Mouse (Mus musculus): Measurements from ENCODE around the gene Ccl19. TPM values are rescaled to one million over a fixed set of nuclear protein-coding genes. Genes with fewer than 3 reads are reported as not detected.
"Not testable (repeated sequence)": the region's sequence is repeated elsewhere in the genome, so short reads cannot be mapped to it uniquely, and the experiment has no call there.

Gene Ccl19
- polyA plus RNA-seq (2014; fragmentation: Nextera tagmentation; extraction: Ambion mirVana): not detected in 2 replicates

DNA sequence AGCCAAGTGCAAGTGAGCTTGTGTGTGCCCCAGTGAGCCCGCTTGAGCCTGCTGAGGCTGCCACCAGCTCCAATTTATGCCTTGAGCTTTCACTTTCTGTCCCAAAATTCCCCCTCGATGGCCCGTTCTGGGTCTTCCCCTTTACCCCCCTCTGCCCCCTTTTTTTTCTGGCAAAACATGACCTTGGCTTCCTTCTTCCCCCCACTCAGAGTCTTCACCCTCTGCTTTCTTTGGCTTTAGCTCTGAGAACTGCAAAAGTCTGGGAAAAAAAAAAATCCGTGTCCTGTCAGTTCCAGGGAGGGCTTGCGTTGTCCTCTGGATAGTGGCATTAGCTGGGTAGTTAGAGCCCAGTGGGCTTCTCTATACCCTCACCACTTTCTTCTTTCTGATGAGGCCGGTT lies at the start of gene Ccl19:
TSS of gene Ccl19 (minus strand) at position 101 of the 400 bp plus-strand sequence.
- WGBS: no CpG with 5 or more reads among the region's 6 CpGs
- not testable (repeated sequence) for ATAC-seq (replicated peaks; ENCODE audit: low FRiP score, low TSS enrichment, low read depth); H3K9ac ChIP-seq (ENCODE audit: low read length)

DNA sequence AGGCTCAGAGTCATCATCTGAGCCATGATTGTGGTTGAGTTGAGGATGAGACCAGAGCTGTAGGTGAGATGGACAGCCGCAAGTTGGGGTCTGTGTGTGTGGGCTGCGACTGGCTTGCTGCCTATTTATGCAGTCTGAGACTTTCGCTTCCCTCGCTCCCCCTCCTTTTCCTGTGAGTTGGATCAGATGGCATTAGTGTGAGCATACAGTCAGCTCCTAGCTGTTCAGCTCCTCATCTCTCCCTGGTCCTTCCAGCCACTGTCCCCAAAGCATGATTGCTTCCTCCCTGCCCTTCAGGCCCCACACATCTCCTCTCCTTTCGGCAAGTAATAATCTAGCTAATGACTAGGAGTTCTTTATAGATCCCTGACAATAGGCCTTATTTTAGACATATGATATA lies 17.5 kb upstream of the Ccl19 start, which contains the start of gene Ccl21a:
TSS of gene Ccl21a (minus strand) at position 101 of the 400 bp plus-strand sequence.
- no CpG with 5 or more reads among the region's 5 CpGs for WGBS
- not testable (repeated sequence) for H3K4me2 ChIP-seq (ENCODE audit: low read length); H3K27ac ChIP-seq (ENCODE audit: low read depth); H3K27me3 ChIP-seq (replicated peaks; ENCODE audit: control insufficient read depth, insufficient read depth, low read length); DNase-seq (ENCODE audit: low spot score); H3K4me3 ChIP-seq (ENCODE audit: low read depth, low read length); H3K4me1 ChIP-seq (replicated peaks; ENCODE audit: control insufficient read depth, insufficient read depth, low read length); H3K9ac ChIP-seq (ENCODE audit: low read length); ATAC-seq (replicated peaks; ENCODE audit: low FRiP score, low TSS enrichment, low read depth); H3K36me3 ChIP-seq (ENCODE audit: control insufficient read depth, insufficient read depth, low read length); H3K9me3 ChIP-seq (ENCODE audit: control insufficient read depth, low read length)

More for the DNA sequence above, at the start of gene Ccl19:
- not testable (repeated sequence) for DNase-seq (ENCODE audit: low spot score); H3K4me2 ChIP-seq (ENCODE audit: low read length); H3K27me3 ChIP-seq (replicated peaks; ENCODE audit: control insufficient read depth, insufficient read depth, low read length); H3K4me3 ChIP-seq (ENCODE audit: low read depth, low read length); H3K4me1 ChIP-seq (replicated peaks; ENCODE audit: control insufficient read depth, insufficient read depth, low read length); H3K36me3 ChIP-seq (ENCODE audit: control insufficient read depth, insufficient read depth, low read length); H3K9me3 ChIP-seq (ENCODE audit: control insufficient read depth, low read length); H3K27ac ChIP-seq (ENCODE audit: low read depth)

DNA sequence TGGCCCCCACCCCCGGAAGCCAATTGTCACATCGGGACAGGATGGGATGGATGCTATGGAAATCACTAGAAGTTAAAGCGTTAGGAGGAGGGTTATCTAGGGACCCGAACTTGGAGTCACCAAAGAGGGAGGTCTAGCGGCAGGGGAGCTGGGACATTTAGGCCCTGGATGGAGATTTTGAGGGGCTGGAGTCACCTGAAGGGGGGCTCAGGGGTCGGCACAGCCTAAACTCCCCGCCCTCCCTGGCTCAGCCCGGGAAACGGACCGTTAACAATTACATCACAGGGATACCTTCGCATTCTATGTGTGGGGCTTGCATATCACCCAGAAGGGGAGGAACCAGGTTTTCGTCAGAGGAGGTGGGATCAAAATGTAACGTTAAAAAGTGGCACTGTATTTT lies 21.1 kb downstream of the Ccl19 start, which contains the start of gene 4930578G10Rik:
TSS of gene 4930578G10Rik (plus strand) at position 301 of the 400 bp plus-strand sequence.
- H3K27ac ChIP-seq (ENCODE audit: low read depth); H3K4me2 ChIP-seq (ENCODE audit: low read length); DNase-seq (ENCODE audit: low spot score); ATAC-seq (replicated peaks; ENCODE audit: low FRiP score, low TSS enrichment, low read depth); H3K36me3 ChIP-seq (ENCODE audit: control insufficient read depth, insufficient read depth, low read length); H3K9me3 ChIP-seq (ENCODE audit: control insufficient read depth, low read length); H3K9ac ChIP-seq (ENCODE audit: low read length); H3K27me3 ChIP-seq (replicated peaks; ENCODE audit: control insufficient read depth, insufficient read depth, low read length); H3K4me3 ChIP-seq (ENCODE audit: low read depth, low read length); H3K4me1 ChIP-seq (replicated peaks; ENCODE audit: control insufficient read depth, insufficient read depth, low read length): not testable (repeated sequence)
- WGBS: no CpG with 5 or more reads among the region's 13 CpGs

Other genes starting within 250 kb of the Ccl19 start
- 0.05 TPM in 1 of 2 replicates, not detected in the other for gene Fam205a2, start 228.4 kb downstream of the Ccl19 start, polyA plus RNA-seq (2014; fragmentation: Nextera tagmentation; extraction: Ambion mirVana)
- not detected in 2 replicates for gene Gm10591, start 144.4 kb downstream of the Ccl19 start, polyA plus RNA-seq (2014; fragmentation: Nextera tagmentation; extraction: Ambion mirVana)
- 0.35 TPM in 1 of 2 replicates, not detected in the other for gene Gm2564, start 126.9 kb downstream of the Ccl19 start, polyA plus RNA-seq (2014; fragmentation: Nextera tagmentation; extraction: Ambion mirVana)
- gene Ccl27b, start 101.3 kb downstream of the Ccl19 start, polyA plus RNA-seq (2014; fragmentation: Nextera tagmentation; extraction: Ambion mirVana): not detected in 2 replicates
- gene Il11ra2, start 94.7 kb downstream of the Ccl19 start, polyA plus RNA-seq (2014; fragmentation: Nextera tagmentation; extraction: Ambion mirVana): not detected in 2 replicates
- gene 4930578G10Rik, start 21.0 kb downstream of the Ccl19 start, polyA plus RNA-seq (2014; fragmentation: Nextera tagmentation; extraction: Ambion mirVana): 0.34 TPM in 2 replicates
- 42.6 and 61.4 TPM in 2 replicates for gene Ccl21a, start 17.4 kb upstream of the Ccl19 start, polyA plus RNA-seq (2014; fragmentation: Nextera tagmentation; extraction: Ambion mirVana)
- gene Fam205a1, start 97.3 kb upstream of the Ccl19 start, polyA plus RNA-seq (2014; fragmentation: Nextera tagmentation; extraction: Ambion mirVana): not detected in 2 replicates
- 0.14 TPM in 1 of 2 replicates, not detected in the other for gene Gm12394, start 100.2 kb upstream of the Ccl19 start, polyA plus RNA-seq (2014; fragmentation: Nextera tagmentation; extraction: Ambion mirVana)
- gene Fam205c, start 117.7 kb upstream of the Ccl19 start, polyA plus RNA-seq (2014; fragmentation: Nextera tagmentation; extraction: Ambion mirVana): 0.43 and 0.81 TPM in 2 replicates
- 1.6 and 1.9 TPM in 2 replicates for gene Phf24, start 160.1 kb upstream of the Ccl19 start, polyA plus RNA-seq (2014; fragmentation: Nextera tagmentation; extraction: Ambion mirVana)
- gene Dnajb5, start 193.2 kb upstream of the Ccl19 start, polyA plus RNA-seq (2014; fragmentation: Nextera tagmentation; extraction: Ambion mirVana): 7.3 and 7.4 TPM in 2 replicates
- 0.44 and 0.97 TPM in 2 replicates for gene 1700022I11Rik, start 213.0 kb upstream of the Ccl19 start, polyA plus RNA-seq (2014; fragmentation: Nextera tagmentation; extraction: Ambion mirVana)
- 481 and 510 TPM in 2 replicates for gene Vcp, start 243.9 kb upstream of the Ccl19 start, polyA plus RNA-seq (2014; fragmentation: Nextera tagmentation; extraction: Ambion mirVana)

Data from intestine, embryonic 14.5 days (tissue).